Mouse (Mus musculus) hindbrain, postnatal 0 days (tissue): ENCODE data around the gene Stac3. TPM values are rescaled to one million over a fixed set of nuclear protein-coding genes. Genes with fewer than 3 reads are reported as not detected.

Experiments used
- ATAC-seq: fragments of 200-750 bp; cut with Nextera tagmentation; 2 replicates; pipeline ENCODE4 v1.8.0; 2017; ENCODE audit warnings: mild to moderate bottlenecking, moderate TSS enrichment, moderate library complexity
- DNase-seq: peaks from one replicate; pipeline ENCODE4 v3.0.0-alpha.2; 2015; ENCODE audit warnings: low spot score
- H3K27ac ChIP-seq: fragments of 300-500 bp; sonication (generic); 2 replicates; pipeline ENCODE4 v1.5.1; 2014; ENCODE audit warnings: mild to moderate bottlenecking
- H3K27me3 ChIP-seq: fragments of 300-500 bp; sonication (generic); 2 replicates; pipeline ENCODE4 v1.6.1; 2014; ENCODE audit warnings: low read length, mixed read lengths; ENCODE audit not compliant: insufficient read depth
- H3K36me3 ChIP-seq: fragments of 300-500 bp; sonication (generic); 2 replicates; pipeline ENCODE4 v1.6.1; 2014; ENCODE audit warnings: low read length, mixed read lengths; ENCODE audit not compliant: insufficient read depth
- H3K4me1 ChIP-seq: fragments of 300-500 bp; sonication (generic); 2 replicates; pipeline ENCODE4 v1.6.1; 2014; ENCODE audit warnings: antibody characterized with exemption, low read length, mixed read lengths; ENCODE audit not compliant: insufficient read depth
- H3K4me2 ChIP-seq: fragments of 300-500 bp; sonication (generic); 2 replicates; pipeline ENCODE4 v1.6.1; 2014; ENCODE audit warnings: low read depth, mild to moderate bottlenecking, low read length, moderate library complexity, mixed read lengths
- H3K4me3 ChIP-seq: fragments of 300-500 bp; sonication (generic); 2 replicates; pipeline ENCODE4 v1.5.1; 2014; ENCODE audit warnings: low read length
- H3K9ac ChIP-seq: fragments of 300-500 bp; sonication (generic); replicated peaks from 2 replicates; pipeline ENCODE4 v1.6.1; 2014; ENCODE audit warnings: mild to moderate bottlenecking, low read length, moderate library complexity, mixed read lengths
- H3K9me3 ChIP-seq: fragments of 300-500 bp; sonication (generic); 2 replicates; pipeline ENCODE4 v1.6.1; 2016; ENCODE audit warnings: low read length, mixed read lengths
- CTCF ChIP-seq: IDR thresholded peaks from 2 replicates; pipeline ENCODE4 v1.5.1; 2016; ENCODE audit warnings: antibody characterized with exemption, control low read depth, low read depth
- WGBS: fragments of 180-500 bp; shearing (Covaris S2); extraction: QIAGEN DNeasy Blood & Tissue Kit; methylation state at CpG from one replicate; pipeline ENCODE4 v1.1.7; 2014; 5-methylcytosine and 5-hydroxymethylcytosine counted together
- polyA plus RNA-seq: library from polyadenylated mRNA; unstranded; fragments of >200 nt; fragmentation: Nextera tagmentation; extraction: Ambion mirVana; gene quantifications from 2 replicates; pipeline ENCODE4 v1.2.1, GENCODE M21; 2015
- total RNA-seq: library from RNA; depleted of rRNA; stranded (reverse); fragments of >200 nt; gene quantifications from 2 replicates; pipeline ENCODE4 v1.2.3, GENCODE M21; 2014

Stac3 gene
- total and polyA plus RNA-seq, 2 experiments from 2014 or later, result 1.4 to 3.7 TPM

GRCm38 (mm10) chr10:127513501-127514091, 12.1 kb downstream of the Stac3 start:
- no peak overlapping the region for H3K9ac ChIP-seq
- no peak overlapping the region for H3K4me3 ChIP-seq
- H3K27me3 ChIP-seq, result no peaks in the 10 kb centered on the region
- no peak for TF ChIP-seq CTCF
- DNase-seq, result peak; percentile 41
- peaks cover 5% of the 10 kb centered on the region for H3K36me3 ChIP-seq
- no peaks in the 10 kb centered on the region for H3K9me3 ChIP-seq
- H3K4me1 ChIP-seq, result peaks cover 48% of the 10 kb centered on the region
- ATAC-seq, result no peak
- 2% methylated on average over 16 of the region's 16 CpGs for WGBS
- peak overlapping the region; percentile 86 for H3K4me2 ChIP-seq
- peak overlapping the region; percentile 1; the same call in 1 of the 2 replicates for H3K27ac ChIP-seq

- peaks cover 48% of the 10 kb centered on the region for H3K4me1 ChIP-seq
- no peak overlapping the region for H3K27ac ChIP-seq
- no peak for DNase-seq
- H3K4me3 ChIP-seq, result no peak overlapping the region
- no peak overlapping the region for H3K9ac ChIP-seq
- H3K27me3 ChIP-seq, result no peaks in the 10 kb centered on the region
- peaks cover 5% of the 10 kb centered on the region for H3K36me3 ChIP-seq
- no peak for ATAC-seq
- H3K4me2 ChIP-seq, result peak overlapping the region; percentile 86; the same call in 1 of the 2 replicates
- no peak for TF ChIP-seq CTCF
- no peaks in the 10 kb centered on the region for H3K9me3 ChIP-seq
- 21% methylated on average over 13 of the region's 13 CpGs for WGBS
These were observed 12.7 kb downstream of the Stac3 start for GRCm38 (mm10) chr10:127514111-127514698.

GRCm38 (mm10) chr10:127514764-127515163, 13.3 kb downstream of the Stac3 start, which contains the start of gene Ndufa4l2:
Ndufa4l2 (plus strand) TSS chr10:127514967.
- no peak for TF ChIP-seq CTCF
- H3K4me2 ChIP-seq, result peak within 1 kb of the TSS; percentile 86
- H3K36me3 ChIP-seq, result peaks cover 5% of the 10 kb centered on the region
- H3K4me3 ChIP-seq, result no peak within 1 kb of the TSS
- no peaks in the 10 kb centered on the region for H3K27me3 ChIP-seq
- no peaks in the 10 kb centered on the region for H3K9me3 ChIP-seq
- DNase-seq (no peak), ATAC-seq (no peak)
- H3K4me1 ChIP-seq, result peaks cover 46% of the 10 kb centered on the region
- no peak within 1 kb of the TSS for H3K27ac ChIP-seq
- H3K9ac ChIP-seq, result no peak within 1 kb of the TSS
- 26% methylated on average over 6 of the region's 6 CpGs for WGBS

GRCm38 (mm10) chr10:127515271-127515982, 13.9 kb downstream of the Stac3 start:
- TF ChIP-seq CTCF, result no peak
- no peak overlapping the region for H3K4me2 ChIP-seq
- H3K27ac ChIP-seq, result no peak overlapping the region
- no peaks in the 10 kb centered on the region for H3K9me3 ChIP-seq
- no peaks in the 10 kb centered on the region for H3K27me3 ChIP-seq
- ATAC-seq, result no peak
- H3K9ac ChIP-seq, result no peak overlapping the region
- peaks cover 39% of the 10 kb centered on the region for H3K4me1 ChIP-seq
- peaks cover 5% of the 10 kb centered on the region for H3K36me3 ChIP-seq
- no peak overlapping the region for H3K4me3 ChIP-seq
- WGBS, result 36% methylated on average over 9 of the region's 9 CpGs
- DNase-seq, result no peak

DNA sequence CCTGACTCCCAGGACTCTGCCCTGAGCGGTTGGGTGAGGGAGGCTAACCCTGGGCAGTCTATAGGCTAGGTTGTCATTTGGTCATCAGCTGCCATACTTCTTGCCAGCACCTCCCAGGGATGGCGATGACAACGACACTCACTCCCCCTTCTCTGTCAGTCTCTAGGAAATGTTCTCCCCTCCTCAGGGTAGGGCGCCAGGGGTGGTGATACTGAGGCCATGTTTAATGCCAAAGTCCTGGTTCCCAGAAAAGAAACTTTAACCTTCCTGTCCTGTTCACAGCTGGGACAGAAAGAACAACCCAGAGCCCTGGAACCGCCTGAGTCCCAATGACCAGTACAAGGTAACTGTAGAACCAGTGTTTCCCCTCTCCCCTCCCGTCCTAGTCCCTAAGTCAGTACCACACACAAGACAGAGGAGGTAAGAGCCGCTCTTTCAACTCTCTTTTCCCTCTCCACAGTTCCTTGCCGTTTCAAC, 14.5 kb downstream of the Stac3 start:
- Histone ChIP-seq H3K9me3 (no peaks in the 10 kb centered on the region), H3K27me3 (no peaks in the 10 kb centered on the region), H3K27ac (peak overlapping the region; percentile 11; the same call in 1 of the 2 replicates), H3K4me1 (peaks cover 36% of the 10 kb centered on the region), H3K4me3 (no peak overlapping the region), H3K36me3 (peaks cover 5% of the 10 kb centered on the region), H3K4me2 (no peak overlapping the region), H3K9ac (peak overlapping the region; percentile 13; the same call in 1 of the 2 replicates)
- no peak for ATAC-seq
- TF ChIP-seq CTCF, result no peak
- WGBS, result 25% methylated on average over 8 of the region's 8 CpGs
- DNase-seq, result no peak

DNA sequence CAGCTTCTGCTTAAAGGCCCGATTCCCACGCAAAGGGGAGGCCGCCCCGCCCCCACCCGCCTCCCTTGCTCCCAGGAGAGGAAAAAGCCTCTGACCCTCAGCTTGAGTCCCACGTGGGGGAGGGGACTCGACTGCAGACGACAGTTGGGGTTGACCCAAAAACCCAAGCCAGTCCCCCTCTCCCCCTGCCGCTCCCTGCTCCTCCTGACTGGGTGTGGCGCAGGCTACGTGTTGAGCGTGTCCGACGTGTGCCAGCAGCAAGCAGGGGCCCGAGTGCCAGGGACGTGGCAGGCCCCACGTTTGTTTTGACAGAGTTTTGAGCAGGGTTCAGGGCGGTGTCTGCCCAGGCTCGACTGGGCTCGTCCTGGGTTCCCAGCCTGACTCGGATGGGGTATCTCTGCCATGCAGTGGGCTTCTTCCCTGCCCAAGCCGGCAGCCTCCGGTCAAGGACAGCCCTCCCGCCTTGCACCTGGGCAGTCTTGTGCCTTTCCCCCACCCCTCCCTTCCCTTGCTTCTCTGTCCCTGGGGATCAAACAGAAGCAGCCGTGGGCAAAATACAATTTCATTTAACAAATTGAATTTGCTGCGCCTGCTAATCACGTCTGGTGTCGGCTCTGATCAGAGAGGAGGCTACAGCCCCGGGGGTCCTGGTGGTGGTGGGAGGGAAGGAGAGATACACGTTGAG, 15.2 kb downstream of the Stac3 start:
- H3K9me3 ChIP-seq, result no peaks in the 10 kb centered on the region
- peak overlapping the region; percentile 35; the same call in 1 of the 2 replicates for H3K4me2 ChIP-seq
- peak overlapping the region; percentile 13; the same call in 1 of the 2 replicates for H3K9ac ChIP-seq
- DNase-seq (no peak), ATAC-seq (no peak)
- H3K27me3 ChIP-seq, result no peaks in the 10 kb centered on the region
- 12% methylated on average over 30 of the region's 30 CpGs for WGBS
- H3K36me3 ChIP-seq, result peaks cover 5% of the 10 kb centered on the region
- TF ChIP-seq CTCF, result no peak
- no peak overlapping the region for H3K4me3 ChIP-seq
- peaks cover 38% of the 10 kb centered on the region for H3K4me1 ChIP-seq
- H3K27ac ChIP-seq, result no peak overlapping the region
